Mouse (Mus musculus) T-helper 1 cell (primary cell): ENCODE results near the gene Nup205.

Experiments used
- in situ Hi-C: fragments of 300-600 bp; cut with MboI, MseI; formaldehyde crosslinking; loops from one replicate; pipeline ENCODE4 v1.15.1; 2025; ENCODE audit warnings: high pct_unique_total_duplicates

Nup205 gene

GRCm38 (mm10) chr6:35245086-35245485 lies 67.9 kb downstream of the Nup205 start:
- in situ Hi-C loops, result no loop called here

GRCm38 (mm10) chr6:35251807-35252476 lies 74.7 kb downstream of the Nup205 start:
- in situ Hi-C loops, result no loop called here

- in situ Hi-C loops, result no loop called here
Measured at GRCm38 (mm10) chr6:35252477-35253346, 75.5 kb downstream of the Nup205 start.

- in situ Hi-C loops, result no loop called here
Measured at GRCm38 (mm10) chr6:35253474-35253873, 76.3 kb downstream of the Nup205 start.

GRCm38 (mm10) chr6:35254136-35254904 lies 77.1 kb downstream of the Nup205 start:
- in situ Hi-C loops, result no loop called here

- in situ Hi-C loops, result no loop called here
Measured at GRCm38 (mm10) chr6:35255017-35255416, 77.8 kb downstream of the Nup205 start.

GRCm38 (mm10) chr6:35256691-35257090 lies 79.5 kb downstream of the Nup205 start:
- in situ Hi-C loops, result no loop called here

GRCm38 (mm10) chr6:35257626-35258190 lies 80.5 kb downstream of the Nup205 start:
- in situ Hi-C loops, result no loop called here

- in situ Hi-C loops, result no loop called here
Measured at GRCm38 (mm10) chr6:35258922-35259321, 81.7 kb downstream of the Nup205 start.

- in situ Hi-C loops, result no loop called here
Measured at GRCm38 (mm10) chr6:35259526-35259925, 82.3 kb downstream of the Nup205 start.

GRCm38 (mm10) chr6:35260531-35260930 lies 83.3 kb downstream of the Nup205 start:
- in situ Hi-C loops, result loop anchor here (10.0 kb wide), 1 partner anchor 264 kb away; no protein-coding TSS in a partner anchor

GRCm38 (mm10) chr6:35265580-35266278 lies 88.5 kb downstream of the Nup205 start:
- in situ Hi-C loops, result loop anchor here (10.0 kb wide), 1 partner anchor 259 kb away; no protein-coding TSS in a partner anchor

- in situ Hi-C loops, result loop anchor here (10.0 kb wide), 1 partner anchor 256 kb away; no protein-coding TSS in a partner anchor
Measured at GRCm38 (mm10) chr6:35268711-35269110, 91.5 kb downstream of the Nup205 start.

GRCm38 (mm10) chr6:35269643-35270042 lies 92.4 kb downstream of the Nup205 start:
- in situ Hi-C loops, result loop anchor here (10.0 kb wide), 2 partner anchors 255 to 295 kb away; no protein-coding TSS in a partner anchor

- in situ Hi-C loops, result loop anchor here (10.0 kb wide), 1 partner anchor 294 kb away; no protein-coding TSS in a partner anchor
Measured at GRCm38 (mm10) chr6:35271094-35271855, 94.1 kb downstream of the Nup205 start.

- in situ Hi-C loops, result loop anchor here (10.0 kb wide), 1 partner anchor 293 kb away; no protein-coding TSS in a partner anchor
Measured at GRCm38 (mm10) chr6:35271868-35272765, 94.9 kb downstream of the Nup205 start.

- in situ Hi-C loops, result loop anchor here (10.0 kb wide), 1 partner anchor 291 kb away; no protein-coding TSS in a partner anchor
Measured at GRCm38 (mm10) chr6:35273391-35274082, 96.3 kb downstream of the Nup205 start.
